Mouse (Mus musculus): ENCODE results near the gene Tada2b. TPM values are rescaled to one million over a fixed set of nuclear protein-coding genes. Genes with fewer than 3 reads are reported as not detected.

Tada2b gene
- polyA plus RNA-seq, 2 experiments, result 3.7 to 11.0 TPM

DNA sequence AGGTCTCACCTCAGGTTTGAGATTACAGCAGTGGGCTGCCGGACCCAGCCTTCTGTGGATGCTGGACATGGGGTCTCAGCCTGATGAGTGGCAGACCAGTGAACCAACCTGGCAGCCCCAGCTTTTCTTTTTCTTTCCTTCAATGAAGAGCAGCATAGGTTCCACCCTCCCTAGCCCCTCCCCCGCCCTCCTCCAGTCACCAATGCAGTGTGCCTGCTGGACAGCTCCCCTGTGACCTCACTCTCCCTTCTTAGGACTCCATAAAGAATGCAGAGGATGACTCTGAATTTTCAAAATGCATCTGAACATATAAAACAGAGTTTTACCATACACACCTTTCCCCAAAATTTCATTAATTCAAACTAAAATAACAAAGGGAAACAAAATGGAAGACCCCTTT is 52.4 kb downstream of the Tada2b start:
- Histone ChIP-seq H3K9ac (ENCODE audit: low read depth, low read length, severe bottlenecking) (no peak overlapping the region), H3K9me3 (ENCODE audit: control insufficient read depth, low read length) (no peaks in the 10 kb centered on the region), H3K4me3 (replicated peaks; ENCODE audit: low read length) (no peak overlapping the region), H3K4me1 (ENCODE audit: control insufficient read depth, insufficient read depth, low read length) (peaks cover 7% of the 10 kb centered on the region), H3K27me3 (ENCODE audit: control insufficient read depth, insufficient read depth, low read length) (no peaks in the 10 kb centered on the region), H3K4me2 (replicated peaks; ENCODE audit: low read depth, low read length, severe bottlenecking) (no peak overlapping the region), H3K27ac (replicated peaks; ENCODE audit: low read depth, low read length) (no peak overlapping the region), H3K36me3 (ENCODE audit: control insufficient read depth, insufficient read depth, low read length) (no peaks in the 10 kb centered on the region)
- DNase-seq (ENCODE audit: low spot score) (no peak), ATAC-seq (ENCODE audit: low FRiP score, low read depth) (no peak)
- WGBS, result 69% methylated on average over 2 of the region's 2 CpGs
- no peak for TF ChIP-seq POLR2A (IDR thresholded peaks at IDR 0.05; ENCODE audit: borderline replicate concordance, extremely low read depth, insufficient read depth, insufficient read length)

GRCm38 (mm10) chr5:36429551-36429950 is 54.5 kb downstream of the Tada2b start:
- Histone ChIP-seq H3K4me1 (ENCODE audit: control insufficient read depth, insufficient read depth, low read length) (peaks cover 7% of the 10 kb centered on the region), H3K27me3 (ENCODE audit: control insufficient read depth, insufficient read depth, low read length) (no peaks in the 10 kb centered on the region), H3K36me3 (ENCODE audit: control insufficient read depth, insufficient read depth, low read length) (no peaks in the 10 kb centered on the region), H3K9me3 (ENCODE audit: control insufficient read depth, low read length) (no peaks in the 10 kb centered on the region), H3K9ac (ENCODE audit: low read depth, low read length, severe bottlenecking) (no peak overlapping the region), H3K4me2 (replicated peaks; ENCODE audit: low read depth, low read length, severe bottlenecking) (no peak overlapping the region), H3K27ac (replicated peaks; ENCODE audit: low read depth, low read length) (no peak overlapping the region), H3K4me3 (replicated peaks; ENCODE audit: low read length) (no peak overlapping the region)
- WGBS, result 82% methylated on average over 3 of the region's 3 CpGs
- no peak for TF ChIP-seq POLR2A (IDR thresholded peaks at IDR 0.05; ENCODE audit: borderline replicate concordance, extremely low read depth, insufficient read depth, insufficient read length)
- DNase-seq (ENCODE audit: low spot score) (no peak), ATAC-seq (ENCODE audit: low FRiP score, low read depth) (no peak)

- ATAC-seq (ENCODE audit: low FRiP score, low read depth) (no peak), DNase-seq (ENCODE audit: low spot score) (no peak)
- Histone ChIP-seq H3K9ac (ENCODE audit: low read depth, low read length, severe bottlenecking) (no peak overlapping the region), H3K4me1 (ENCODE audit: control insufficient read depth, insufficient read depth, low read length) (peaks cover 7% of the 10 kb centered on the region), H3K9me3 (ENCODE audit: control insufficient read depth, low read length) (no peaks in the 10 kb centered on the region), H3K27ac (replicated peaks; ENCODE audit: low read depth, low read length) (no peak overlapping the region), H3K4me2 (replicated peaks; ENCODE audit: low read depth, low read length, severe bottlenecking) (no peak overlapping the region), H3K27me3 (ENCODE audit: control insufficient read depth, insufficient read depth, low read length) (no peaks in the 10 kb centered on the region), H3K36me3 (ENCODE audit: control insufficient read depth, insufficient read depth, low read length) (no peaks in the 10 kb centered on the region), H3K4me3 (replicated peaks; ENCODE audit: low read length) (no peak overlapping the region)
- 27% methylated on average over 11 of the region's 11 CpGs for WGBS
- no peak for TF ChIP-seq POLR2A (IDR thresholded peaks at IDR 0.05; ENCODE audit: borderline replicate concordance, extremely low read depth, insufficient read depth, insufficient read length)
These were observed 56.3 kb downstream of the Tada2b start for GRCm38 (mm10) chr5:36427831-36428230.

DNA sequence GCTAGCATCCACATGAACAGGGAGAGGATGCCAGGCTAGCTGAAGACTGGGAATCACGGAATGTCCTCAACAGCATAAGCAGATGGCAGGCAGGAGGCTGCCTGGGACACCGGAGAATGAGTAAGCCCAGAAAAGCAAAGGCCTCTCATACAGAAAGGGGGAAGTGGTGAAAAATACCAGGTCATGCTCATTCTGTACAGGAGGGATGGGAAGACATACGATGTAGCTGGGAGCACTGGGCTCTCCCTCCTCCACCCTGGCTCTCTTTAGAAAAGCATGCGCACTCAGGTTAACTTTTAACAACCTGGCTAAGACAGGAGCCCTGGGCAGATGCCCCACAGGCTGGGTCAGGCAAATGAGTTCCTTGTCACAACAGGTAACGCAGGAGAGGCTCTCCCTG is 57.7 kb downstream of the Tada2b start:
- H3K4me2 ChIP-seq (replicated peaks; ENCODE audit: low read depth, low read length, severe bottlenecking), result no peak overlapping the region
- no peak overlapping the region for H3K4me3 ChIP-seq (replicated peaks; ENCODE audit: low read length)
- no peak overlapping the region for H3K27ac ChIP-seq (replicated peaks; ENCODE audit: low read depth, low read length)
- no peaks in the 10 kb centered on the region for H3K9me3 ChIP-seq (ENCODE audit: control insufficient read depth, low read length)
- no peak overlapping the region for H3K9ac ChIP-seq (ENCODE audit: low read depth, low read length, severe bottlenecking)
- no peak for TF ChIP-seq POLR2A (IDR thresholded peaks at IDR 0.05; ENCODE audit: borderline replicate concordance, extremely low read depth, insufficient read depth, insufficient read length)
- H3K4me1 ChIP-seq (ENCODE audit: control insufficient read depth, insufficient read depth, low read length), result peaks cover 7% of the 10 kb centered on the region
- DNase-seq (ENCODE audit: low spot score) (no peak), ATAC-seq (ENCODE audit: low FRiP score, low read depth) (no peak)
- 72% methylated on average over 5 of the region's 5 CpGs for WGBS
- no peaks in the 10 kb centered on the region for H3K36me3 ChIP-seq (ENCODE audit: control insufficient read depth, insufficient read depth, low read length)
- no peaks in the 10 kb centered on the region for H3K27me3 ChIP-seq (ENCODE audit: control insufficient read depth, insufficient read depth, low read length)

DNA sequence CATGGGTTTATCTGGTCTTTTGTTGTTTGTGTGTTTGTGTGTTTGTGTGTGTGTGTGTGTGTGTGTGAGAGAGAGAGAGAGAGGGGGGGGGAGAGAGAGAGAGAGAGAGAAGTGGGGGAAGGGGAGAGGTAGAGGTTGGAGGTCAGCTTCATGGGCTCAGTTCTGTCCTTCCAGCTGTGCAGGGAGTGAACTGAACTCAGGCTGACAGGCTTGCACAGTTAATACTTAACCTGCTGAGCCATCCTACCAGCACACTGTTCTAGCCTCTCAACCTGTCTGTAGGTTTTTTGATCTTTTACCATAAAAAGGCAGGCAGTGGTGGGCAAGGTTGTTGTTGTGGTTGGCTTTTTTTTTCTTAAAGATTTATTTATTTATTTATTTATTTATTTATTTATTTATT is 59.4 kb downstream of the Tada2b start:
- H3K9me3 ChIP-seq (ENCODE audit: control insufficient read depth, low read length), result no peaks in the 10 kb centered on the region
- ATAC-seq (ENCODE audit: low FRiP score, low read depth), result no peak
- H3K27ac ChIP-seq (replicated peaks; ENCODE audit: low read depth, low read length), result no peak overlapping the region
- H3K4me2 ChIP-seq (replicated peaks; ENCODE audit: low read depth, low read length, severe bottlenecking), result no peak overlapping the region
- DNase-seq (ENCODE audit: low spot score), result no peak
- H3K36me3 ChIP-seq (ENCODE audit: control insufficient read depth, insufficient read depth, low read length), result no peaks in the 10 kb centered on the region
- no peaks in the 10 kb centered on the region for H3K27me3 ChIP-seq (ENCODE audit: control insufficient read depth, insufficient read depth, low read length)
- no peak overlapping the region for H3K4me3 ChIP-seq (replicated peaks; ENCODE audit: low read length)
- TF ChIP-seq POLR2A (IDR thresholded peaks at IDR 0.05; ENCODE audit: borderline replicate concordance, extremely low read depth, insufficient read depth, insufficient read length), result no peak
- no peak overlapping the region for H3K9ac ChIP-seq (ENCODE audit: low read depth, low read length, severe bottlenecking)
- H3K4me1 ChIP-seq (ENCODE audit: control insufficient read depth, insufficient read depth, low read length), result peaks cover 7% of the 10 kb centered on the region

Other genes starting within 250 kb of the Tada2b start
- gene Sorcs2, start 86.1 kb downstream of the Tada2b start, polyA plus RNA-seq (2012; rRNA removed), result 34.4 and 43.6 TPM in 2 replicates
- gene Sorcs2, start 86.1 kb downstream of the Tada2b start, polyA plus RNA-seq (2014; fragmentation: Nextera tagmentation; extraction: Ambion mirVana), result 25.4 and 26.8 TPM in 2 replicates
- gene Grpel1, start 19.3 kb downstream of the Tada2b start, polyA plus RNA-seq (2012; rRNA removed), result 18.5 and 22.9 TPM in 2 replicates
- gene Grpel1, start 19.3 kb downstream of the Tada2b start, polyA plus RNA-seq (2014; fragmentation: Nextera tagmentation; extraction: Ambion mirVana), result 52.8 and 52.9 TPM in 2 replicates
- 0.09 and 0.11 TPM in 2 replicates for gene Ccdc96, start 303 bp upstream of the Tada2b start, polyA plus RNA-seq (2012; rRNA removed)
- gene Ccdc96, start 303 bp upstream of the Tada2b start, polyA plus RNA-seq (2014; fragmentation: Nextera tagmentation; extraction: Ambion mirVana), result 0.08 and 0.15 TPM in 2 replicates
- 46.6 and 54.6 TPM in 2 replicates for gene Tbc1d14, start 109.0 kb upstream of the Tada2b start, polyA plus RNA-seq (2012; rRNA removed)
- 37.9 and 46.3 TPM in 2 replicates for gene Tbc1d14, start 109.0 kb upstream of the Tada2b start, polyA plus RNA-seq (2014; fragmentation: Nextera tagmentation; extraction: Ambion mirVana)
- 21.2 and 21.6 TPM in 2 replicates for gene D5Ertd579e, start 211.7 kb upstream of the Tada2b start, polyA plus RNA-seq (2012; rRNA removed)
- 20.8 and 24.8 TPM in 2 replicates for gene D5Ertd579e, start 211.7 kb upstream of the Tada2b start, polyA plus RNA-seq (2014; fragmentation: Nextera tagmentation; extraction: Ambion mirVana)

Data from limb, embryonic 14.5 days (tissue).